Mouse (Mus musculus) lung, embryonic 15.5 days (tissue): ENCODE results near the gene Tomm40. TPM values are rescaled to one million over a fixed set of nuclear protein-coding genes. Genes with fewer than 3 reads are reported as not detected.
A peak's percentile ranks its signal among the peaks of the same experiment; 100 is the strongest.

Experiments
- ATAC-seq: fragments of 200-750 bp; cut with Nextera tagmentation; 2 replicates; pipeline ENCODE4 v1.8.0; 2017; ENCODE audit warnings: moderate number of reproducible peaks, borderline replicate concordance; ENCODE audit not compliant: low FRiP score, low TSS enrichment; ENCODE audit errors: extremely low read depth
- H3K27ac ChIP-seq: fragments of 300-500 bp; sonication (generic); 2 replicates; pipeline ENCODE4 v1.5.1; 2015; ENCODE audit warnings: moderate library complexity, mild to moderate bottlenecking, inconsistent platforms
- H3K27me3 ChIP-seq: fragments of 300-500 bp; sonication (generic); 2 replicates; pipeline ENCODE4 v1.6.1; 2015; ENCODE audit warnings: inconsistent platforms
- H3K36me3 ChIP-seq: fragments of 300-500 bp; sonication (generic); 2 replicates; pipeline ENCODE4 v1.6.1; 2015; ENCODE audit warnings: inconsistent platforms
- H3K4me1 ChIP-seq: fragments of 300-500 bp; sonication (generic); 2 replicates; pipeline ENCODE4 v1.6.1; 2015; ENCODE audit warnings: inconsistent platforms
- H3K4me2 ChIP-seq: fragments of 300-500 bp; sonication (generic); 2 replicates; pipeline ENCODE4 v1.6.1; 2015; ENCODE audit warnings: inconsistent platforms, mild to moderate bottlenecking, moderate library complexity
- H3K4me3 ChIP-seq: fragments of 300-500 bp; sonication (generic); 2 replicates; pipeline ENCODE4 v1.5.1; 2015; ENCODE audit warnings: mild to moderate bottlenecking, inconsistent platforms
- H3K9ac ChIP-seq: fragments of 300-500 bp; sonication (generic); 2 replicates; pipeline ENCODE4 v1.6.1; 2015; ENCODE audit warnings: inconsistent platforms
- H3K9me3 ChIP-seq: fragments of 300-500 bp; sonication (generic); 2 replicates; pipeline ENCODE4 v1.6.1; 2016; ENCODE audit warnings: inconsistent platforms
- WGBS: fragments of 180-500 bp; shearing (Covaris S2); methylation state at CpG from one replicate; pipeline ENCODE4 v1.1.7; 2015; 5-methylcytosine and 5-hydroxymethylcytosine counted together
- polyA plus RNA-seq: library from polyadenylated mRNA; unstranded; fragments of >200 nt; fragmentation: Nextera tagmentation; extraction: Ambion mirVana; gene quantifications from 2 replicates; pipeline ENCODE4 v1.2.1, GENCODE M21; 2015

Gene Tomm40
- polyA plus RNA-seq, 1 experiment from 2014 or later = 149 TPM

DNA sequence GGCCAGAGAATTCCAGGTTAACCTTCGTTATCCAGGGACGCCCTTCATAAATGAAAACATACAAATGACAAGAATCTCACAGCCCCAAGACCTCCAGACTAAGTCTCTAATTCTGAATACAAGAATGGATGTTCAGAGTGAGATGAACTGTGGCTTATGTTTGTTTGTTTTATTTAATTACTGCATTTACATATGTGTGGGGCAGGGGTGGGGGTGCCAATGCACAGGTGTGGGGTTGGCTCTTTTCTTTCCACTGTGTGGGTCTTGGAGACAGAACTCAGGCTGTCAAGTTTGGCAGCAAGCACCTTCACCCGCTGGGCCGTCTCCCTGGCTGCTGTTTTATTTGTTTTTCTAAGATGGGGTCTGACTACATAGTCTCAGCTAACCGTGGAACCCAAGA, 27.2 kb upstream of the Tomm40 start:
- ATAC-seq = no peak
- peaks cover 56% of the 10 kb centered on the region for H3K4me1 ChIP-seq
- H3K9ac ChIP-seq = no peak overlapping the region
- H3K4me2 ChIP-seq = no peak overlapping the region
- no peaks in the 10 kb centered on the region for H3K9me3 ChIP-seq
- no peaks in the 10 kb centered on the region for H3K27me3 ChIP-seq
- H3K27ac ChIP-seq = no peak overlapping the region
- WGBS = 36% methylated on average over 5 of the region's 5 CpGs
- no peak overlapping the region for H3K4me3 ChIP-seq
- peaks cover 38% of the 10 kb centered on the region for H3K36me3 ChIP-seq

DNA sequence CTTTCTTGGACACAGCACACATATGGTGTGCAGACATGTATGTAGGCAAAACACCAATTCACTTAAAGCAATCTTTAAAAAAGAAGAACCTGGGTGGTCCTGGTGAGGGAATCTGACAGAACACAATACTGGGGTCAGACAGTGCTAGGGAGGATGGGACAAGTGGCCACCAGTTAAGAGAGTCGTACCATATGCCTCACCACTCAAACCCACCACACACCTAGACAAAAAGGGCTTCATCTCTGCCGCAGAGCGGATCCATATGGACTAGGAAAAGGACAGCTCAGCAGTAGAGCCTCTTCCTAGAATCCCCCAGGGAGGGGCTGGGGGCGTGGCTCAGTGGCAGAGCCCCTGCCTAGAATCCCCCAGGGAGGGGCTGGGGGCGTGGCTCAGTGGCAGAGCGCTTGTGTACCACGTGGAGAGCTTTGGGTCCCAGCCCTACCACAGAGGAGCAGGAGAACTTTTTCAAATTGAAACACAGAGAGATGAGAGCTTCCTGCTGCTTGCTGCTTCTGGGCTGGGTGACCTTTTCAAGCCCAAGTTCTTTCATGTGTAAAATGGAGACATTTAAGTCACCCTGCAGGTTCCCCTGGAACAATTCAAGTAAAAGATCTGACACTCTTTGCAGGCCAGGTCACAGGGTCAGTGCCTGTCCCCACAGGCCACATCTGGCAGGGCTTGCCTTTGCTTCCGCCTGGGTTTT, 26.2 kb upstream of the Tomm40 start:
- H3K9ac ChIP-seq = no peak overlapping the region
- ATAC-seq = peak; percentile 23; the same call in 1 of the 2 replicates
- H3K4me3 ChIP-seq = no peak overlapping the region
- peak overlapping the region; percentile 45 for H3K27ac ChIP-seq
- H3K27me3 ChIP-seq = no peaks in the 10 kb centered on the region
- peaks cover 46% of the 10 kb centered on the region for H3K4me1 ChIP-seq
- 18% methylated on average over 8 of the region's 8 CpGs for WGBS
- H3K9me3 ChIP-seq = no peaks in the 10 kb centered on the region
- H3K36me3 ChIP-seq = peaks cover 48% of the 10 kb centered on the region
- peak overlapping the region; percentile 9; the same call in 1 of the 2 replicates for H3K4me2 ChIP-seq

DNA sequence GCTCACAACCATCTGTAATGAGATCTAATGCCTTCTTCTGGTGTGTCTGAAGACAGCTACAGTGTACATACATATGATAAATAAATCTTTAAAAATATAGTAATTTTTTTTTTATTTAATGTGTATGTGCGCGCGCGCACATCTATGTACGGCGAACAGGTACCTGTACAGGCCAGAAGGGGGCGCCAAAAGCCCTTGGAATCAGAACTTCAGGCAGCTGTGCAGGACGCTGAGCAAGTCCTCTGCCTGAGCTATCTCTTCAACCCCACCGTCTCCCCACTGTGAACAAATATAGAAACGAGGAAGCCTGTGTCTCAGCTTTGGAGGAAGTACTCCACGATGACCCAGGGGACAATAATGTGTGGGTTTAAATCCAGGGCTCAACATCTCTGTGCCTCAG, 25.0 kb upstream of the Tomm40 start:
- WGBS = 84% methylated on average over 11 of the region's 11 CpGs
- Histone ChIP-seq H3K27ac (no peak overlapping the region), H3K36me3 (peaks cover 55% of the 10 kb centered on the region), H3K9me3 (no peaks in the 10 kb centered on the region), H3K4me1 (peaks cover 36% of the 10 kb centered on the region), H3K27me3 (no peaks in the 10 kb centered on the region), H3K4me3 (no peak overlapping the region), H3K9ac (no peak overlapping the region), H3K4me2 (no peak overlapping the region)
- ATAC-seq = no peak

DNA sequence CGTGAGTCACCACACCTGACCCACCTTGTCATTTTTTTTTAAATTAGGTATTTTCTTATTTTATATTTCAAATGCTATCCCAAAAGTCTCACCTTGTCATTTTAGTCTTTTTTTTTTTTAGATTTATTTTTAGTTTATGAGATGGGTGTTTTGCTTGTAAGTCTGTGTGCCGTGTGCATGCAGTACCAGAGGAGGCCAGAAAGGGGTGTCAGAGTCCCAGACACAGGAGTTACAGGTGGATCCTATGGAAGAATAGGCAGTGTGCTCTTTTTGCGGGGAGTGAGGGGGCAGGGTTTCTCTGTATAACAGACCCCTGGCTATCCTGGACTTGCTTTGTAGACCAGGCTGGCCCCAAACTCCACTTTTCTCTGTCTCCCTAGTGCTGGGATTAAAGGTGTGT, 23.5 kb upstream of the Tomm40 start:
- H3K4me2 ChIP-seq = no peak overlapping the region
- H3K36me3 ChIP-seq = peaks cover 62% of the 10 kb centered on the region
- ATAC-seq = no peak
- H3K4me1 ChIP-seq = peaks cover 23% of the 10 kb centered on the region
- H3K27me3 ChIP-seq = no peaks in the 10 kb centered on the region
- H3K9me3 ChIP-seq = no peaks in the 10 kb centered on the region
- H3K27ac ChIP-seq = no peak overlapping the region
- no peak overlapping the region for H3K4me3 ChIP-seq
- whole genome bisulfite sequencing = 83% methylated on average over 3 of the region's 3 CpGs
- no peak overlapping the region for H3K9ac ChIP-seq

DNA sequence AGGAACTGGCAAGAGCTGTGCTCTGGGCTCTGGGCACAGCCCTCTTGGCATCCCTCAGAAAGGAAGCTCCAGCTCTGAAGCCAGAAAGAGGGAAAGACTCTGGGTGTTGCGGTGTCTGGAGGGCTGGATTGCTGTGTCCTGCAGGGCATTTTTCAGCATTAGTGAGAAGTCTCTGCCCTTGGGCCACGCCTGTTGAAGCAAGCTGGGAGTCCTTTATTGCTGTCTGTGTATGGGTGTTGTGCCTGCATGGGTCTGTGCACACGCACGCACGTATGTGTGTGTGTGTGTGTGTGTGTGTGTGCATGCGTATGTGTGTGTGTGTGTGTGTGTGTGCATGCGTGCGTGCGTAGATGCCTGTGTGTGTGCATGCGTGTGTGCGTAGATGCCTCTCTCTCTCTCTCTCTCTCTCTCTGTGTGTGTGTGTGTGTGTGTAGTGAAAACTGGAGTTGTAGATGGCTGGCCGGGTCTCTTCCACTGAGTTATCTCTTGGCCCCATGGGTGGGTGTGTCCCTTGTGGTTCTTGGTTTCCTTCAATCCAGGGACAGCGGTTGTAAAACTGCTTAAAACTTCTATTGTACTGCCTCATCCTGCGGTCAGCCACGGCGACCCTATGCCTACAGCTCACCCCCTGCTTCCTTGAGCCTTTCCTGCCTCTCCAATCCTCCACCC, 21.3 kb upstream of the Tomm40 start:
- H3K36me3 ChIP-seq = peaks cover 69% of the 10 kb centered on the region
- WGBS = 87% methylated on average over 16 of the region's 16 CpGs
- no peak overlapping the region for H3K27ac ChIP-seq

DNA sequence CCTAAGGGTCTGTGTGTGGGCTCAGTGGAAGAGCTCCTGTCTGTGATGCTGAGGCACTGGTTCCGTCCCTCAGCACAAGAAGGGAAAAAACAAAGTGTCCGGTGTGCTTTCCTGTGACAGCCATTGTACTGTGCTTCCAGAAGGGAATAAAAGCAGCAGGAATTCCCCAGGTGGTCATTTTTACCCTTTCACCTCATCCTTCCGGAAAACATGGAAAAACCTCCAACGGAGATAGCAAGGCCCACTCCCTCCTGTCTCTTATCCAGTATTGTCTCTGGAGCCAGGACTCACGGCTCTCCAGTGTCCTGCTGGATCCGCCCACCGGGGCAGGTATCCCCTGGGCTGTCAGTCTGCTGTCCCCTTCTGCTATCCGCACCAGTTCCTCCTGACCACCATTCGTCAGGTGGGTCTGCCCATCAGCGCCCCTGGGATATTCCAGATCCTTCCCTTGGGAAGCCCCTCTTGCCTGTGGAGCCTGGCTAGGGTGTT, 19.0 kb upstream of the Tomm40 start:
- Histone ChIP-seq H3K4me2 (no peak overlapping the region), H3K4me3 (no peak overlapping the region), H3K9ac (no peak overlapping the region), H3K36me3 (peaks cover 83% of the 10 kb centered on the region), H3K9me3 (no peaks in the 10 kb centered on the region), H3K27ac (no peak overlapping the region), H3K27me3 (no peaks in the 10 kb centered on the region), H3K4me1 (no peaks in the 10 kb centered on the region)
- WGBS = 87% methylated on average over 10 of the region's 10 CpGs
- no peak for ATAC-seq

More for the DNA sequence above, 21.3 kb upstream of the Tomm40 start:
- Histone ChIP-seq H3K4me2 (no peak overlapping the region), H3K9me3 (no peaks in the 10 kb centered on the region), H3K9ac (no peak overlapping the region), H3K4me3 (no peak overlapping the region), H3K4me1 (peaks cover 12% of the 10 kb centered on the region), H3K27me3 (no peaks in the 10 kb centered on the region)
- no peak for ATAC-seq

DNA sequence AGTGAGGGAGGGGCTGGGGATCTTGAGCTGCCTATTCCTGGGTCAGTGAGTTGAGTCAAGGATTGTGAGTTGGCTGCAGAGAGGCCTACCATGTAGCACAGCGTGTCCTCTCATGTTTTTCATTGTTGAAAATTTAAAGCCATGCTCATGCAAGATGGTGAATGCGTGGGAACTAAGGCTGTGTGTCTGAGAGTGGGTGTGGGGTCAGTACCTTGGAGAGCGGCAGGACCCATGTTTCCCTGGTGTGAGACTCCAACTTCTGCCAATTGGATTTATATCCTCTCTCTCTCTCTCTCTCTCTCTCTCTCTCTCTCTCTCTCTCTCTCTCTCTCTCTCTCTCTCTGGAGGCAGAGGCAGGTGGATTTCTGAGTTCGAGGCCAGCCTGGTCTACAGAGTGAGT, 11.3 kb upstream of the Tomm40 start:
- Histone ChIP-seq H3K27me3 (no peaks in the 10 kb centered on the region), H3K4me2 (no peak overlapping the region), H3K9me3 (no peaks in the 10 kb centered on the region), H3K9ac (no peak overlapping the region), H3K36me3 (peaks cover 94% of the 10 kb centered on the region), H3K27ac (no peak overlapping the region), H3K4me3 (no peak overlapping the region), H3K4me1 (no peaks in the 10 kb centered on the region)
- WGBS = 91% methylated on average over 4 of the region's 4 CpGs
- no peak for ATAC-seq

DNA sequence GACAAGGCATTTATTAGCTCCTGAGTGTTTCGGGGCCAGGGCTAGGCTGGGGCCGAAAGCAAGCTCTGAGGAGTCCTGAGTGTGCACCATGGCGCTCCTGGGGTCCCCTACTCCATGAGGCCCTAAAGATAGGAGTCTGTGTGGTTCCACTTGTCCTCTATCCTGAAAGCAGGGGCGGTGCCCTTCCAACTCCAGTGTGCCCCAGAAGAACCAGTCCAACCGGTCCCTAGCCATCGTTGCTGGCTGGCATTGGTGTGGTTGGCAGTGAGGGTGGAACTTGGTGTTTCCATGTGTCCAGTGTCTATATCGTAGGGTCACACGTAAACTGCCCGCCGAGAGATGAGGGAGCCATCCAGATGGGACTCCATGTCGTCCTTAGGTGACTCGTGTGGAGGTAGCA, 8.9 kb upstream of the Tomm40 start:
- Histone ChIP-seq H3K4me3 (no peak overlapping the region), H3K27ac (no peak overlapping the region), H3K9me3 (peaks cover 9% of the 10 kb centered on the region; the same call in 1 of the 2 replicates), H3K36me3 (peaks cover 93% of the 10 kb centered on the region), H3K4me1 (no peaks in the 10 kb centered on the region), H3K9ac (no peak overlapping the region), H3K27me3 (no peaks in the 10 kb centered on the region), H3K4me2 (no peak overlapping the region)
- no peak for ATAC-seq
- WGBS = 84% methylated on average over 12 of the region's 12 CpGs

DNA sequence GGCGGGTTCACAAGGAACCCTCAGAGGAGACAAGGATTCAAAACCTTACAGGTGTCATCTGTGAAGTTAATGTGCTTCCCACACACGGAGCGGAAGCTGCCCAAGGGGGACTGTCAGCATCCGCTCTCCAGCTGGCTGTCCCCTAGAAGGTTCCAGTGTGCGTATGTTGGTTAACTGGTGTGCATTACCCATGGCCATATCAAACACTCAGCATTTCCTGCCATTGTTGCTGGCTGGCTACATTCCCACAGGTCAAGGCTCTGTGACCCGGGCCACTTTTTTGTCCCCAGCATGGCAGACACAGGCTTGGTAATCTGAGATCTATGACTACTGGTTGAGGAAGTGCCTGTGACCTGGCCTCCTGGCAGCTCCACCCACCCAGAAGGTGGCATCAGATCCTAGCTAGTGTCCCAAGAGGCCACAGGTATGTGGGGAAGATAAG, 7.5 kb upstream of the Tomm40 start:
- no peak overlapping the region for H3K4me3 ChIP-seq
- no peaks in the 10 kb centered on the region for H3K27me3 ChIP-seq
- H3K9ac ChIP-seq = no peak overlapping the region
- peaks cover 88% of the 10 kb centered on the region for H3K36me3 ChIP-seq
- H3K4me2 ChIP-seq = no peak overlapping the region
- H3K27ac ChIP-seq = peak overlapping the region; percentile 71
- peaks cover 9% of the 10 kb centered on the region; the same call in 1 of the 2 replicates for H3K9me3 ChIP-seq
- no peaks in the 10 kb centered on the region for H3K4me1 ChIP-seq
- no peak for ATAC-seq
- WGBS = 76% methylated on average over 6 of the region's 6 CpGs

DNA sequence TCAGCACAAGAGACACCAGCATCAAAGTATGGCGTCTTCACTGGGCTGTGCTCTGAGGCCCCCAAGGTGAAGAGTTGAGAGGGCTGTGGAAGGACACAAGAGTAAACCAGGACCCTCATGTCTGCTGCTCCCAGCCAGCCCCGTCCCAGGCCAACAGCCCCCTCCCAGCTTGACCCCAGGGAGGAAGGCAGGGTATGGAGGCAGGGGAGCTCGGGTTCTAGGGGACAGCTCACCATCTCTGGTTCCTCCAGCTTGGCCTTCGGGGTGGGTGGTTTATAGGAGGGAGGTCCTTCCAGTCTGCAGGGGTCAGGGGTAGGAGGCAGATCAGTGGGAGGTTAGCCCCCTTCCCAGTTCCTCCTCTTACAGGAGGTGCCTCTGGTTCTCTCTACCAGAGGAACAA, 4.0 kb upstream of the Tomm40 start:
- Histone ChIP-seq H3K4me2 (no peak overlapping the region), H3K27me3 (no peaks in the 10 kb centered on the region), H3K36me3 (peaks cover 63% of the 10 kb centered on the region), H3K27ac (no peak overlapping the region), H3K4me3 (no peak overlapping the region), H3K4me1 (peaks cover 15% of the 10 kb centered on the region), H3K9me3 (peaks cover 9% of the 10 kb centered on the region; the same call in 1 of the 2 replicates), H3K9ac (no peak overlapping the region)
- no peak for ATAC-seq
- WGBS = 93% methylated on average over 4 of the region's 4 CpGs

DNA sequence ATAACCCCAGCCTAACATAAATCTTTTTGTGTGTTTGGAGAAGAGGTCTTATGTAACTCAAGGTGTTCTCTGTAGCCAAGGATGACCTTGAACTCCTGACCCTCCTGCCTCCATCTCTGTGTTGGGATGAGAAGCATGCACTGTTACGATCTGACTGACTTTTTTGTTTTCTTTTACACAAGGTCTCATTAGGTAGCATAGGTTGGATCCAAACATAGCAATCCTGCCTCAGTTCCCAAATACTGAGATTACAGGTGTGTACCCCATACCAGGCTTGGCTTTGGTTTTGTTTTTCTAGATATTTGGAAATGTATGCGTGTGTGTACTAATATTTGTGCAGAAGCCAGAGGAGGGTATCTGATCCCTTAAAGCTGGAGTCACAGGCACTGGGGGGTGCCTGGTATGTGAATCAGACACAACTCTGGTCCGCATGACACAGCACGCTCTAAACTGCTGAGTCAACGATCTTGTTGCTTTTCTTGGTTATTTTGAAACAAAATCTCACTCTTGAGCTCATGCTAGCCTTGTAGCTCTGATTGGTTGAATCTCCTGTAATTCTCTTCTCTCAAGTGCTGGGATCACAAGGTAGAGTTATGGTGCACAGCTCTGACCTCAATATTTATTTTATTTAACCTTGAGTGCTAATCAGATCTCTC, 3.2 kb upstream of the Tomm40 start:
- H3K36me3 ChIP-seq = peaks cover 60% of the 10 kb centered on the region
- no peak overlapping the region for H3K27ac ChIP-seq
- no peak overlapping the region for H3K4me3 ChIP-seq
- no peak overlapping the region for H3K4me2 ChIP-seq
- ATAC-seq = no peak
- WGBS = 91% methylated on average over 5 of the region's 5 CpGs
- peaks cover 23% of the 10 kb centered on the region for H3K4me1 ChIP-seq
- H3K9me3 ChIP-seq = peaks cover 9% of the 10 kb centered on the region; the same call in 1 of the 2 replicates
- no peak overlapping the region for H3K9ac ChIP-seq
- H3K27me3 ChIP-seq = no peaks in the 10 kb centered on the region

DNA sequence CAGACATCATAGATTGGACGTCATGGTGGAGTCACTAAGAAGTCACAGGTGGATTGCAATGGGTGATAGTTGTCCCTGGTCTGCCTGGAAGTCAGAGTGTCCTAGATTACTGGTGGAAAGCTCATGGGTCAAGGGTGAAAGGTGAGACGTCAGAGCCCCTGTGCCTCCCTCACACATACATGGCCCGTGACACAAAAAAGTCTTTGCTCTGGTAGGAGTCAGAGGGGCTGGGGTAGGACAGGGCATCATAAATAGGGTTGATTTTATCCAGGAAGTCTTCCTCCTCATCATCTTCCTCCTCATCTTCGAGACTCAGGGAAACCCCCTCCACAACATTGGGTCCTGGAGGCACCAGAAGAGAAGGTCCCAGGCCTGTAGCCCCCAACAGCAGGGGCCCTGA, 2.1 kb upstream of the Tomm40 start:
- Histone ChIP-seq H3K4me3 (no peak overlapping the region), H3K9me3 (peaks cover 9% of the 10 kb centered on the region; the same call in 1 of the 2 replicates), H3K36me3 (peaks cover 60% of the 10 kb centered on the region), H3K4me2 (no peak overlapping the region), H3K27me3 (no peaks in the 10 kb centered on the region), H3K4me1 (peaks cover 24% of the 10 kb centered on the region), H3K27ac (no peak overlapping the region), H3K9ac (no peak overlapping the region)
- no peak for ATAC-seq
- WGBS = 73% methylated on average over 4 of the region's 4 CpGs
